Mouse (Mus musculus) NIH3T3 (cell line): ENCODE measurements around the gene Rad51b.

Experiments
- DNase-seq: peaks from one replicate; pipeline ENCODE4 v3.0.0-alpha.2; 2012; ENCODE audit warnings: low read depth

Rad51b gene

GRCm38 (mm10) chr12:79577525-79577924, 280.4 kb downstream of the Rad51b start:
- DNase-seq, result peak; percentile 75

- peak; percentile 51 for DNase-seq
These were observed 282.0 kb downstream of the Rad51b start for GRCm38 (mm10) chr12:79579018-79579585.

- peak; percentile 16 for DNase-seq
These were observed 282.8 kb downstream of the Rad51b start for GRCm38 (mm10) chr12:79579837-79580236.

DNA sequence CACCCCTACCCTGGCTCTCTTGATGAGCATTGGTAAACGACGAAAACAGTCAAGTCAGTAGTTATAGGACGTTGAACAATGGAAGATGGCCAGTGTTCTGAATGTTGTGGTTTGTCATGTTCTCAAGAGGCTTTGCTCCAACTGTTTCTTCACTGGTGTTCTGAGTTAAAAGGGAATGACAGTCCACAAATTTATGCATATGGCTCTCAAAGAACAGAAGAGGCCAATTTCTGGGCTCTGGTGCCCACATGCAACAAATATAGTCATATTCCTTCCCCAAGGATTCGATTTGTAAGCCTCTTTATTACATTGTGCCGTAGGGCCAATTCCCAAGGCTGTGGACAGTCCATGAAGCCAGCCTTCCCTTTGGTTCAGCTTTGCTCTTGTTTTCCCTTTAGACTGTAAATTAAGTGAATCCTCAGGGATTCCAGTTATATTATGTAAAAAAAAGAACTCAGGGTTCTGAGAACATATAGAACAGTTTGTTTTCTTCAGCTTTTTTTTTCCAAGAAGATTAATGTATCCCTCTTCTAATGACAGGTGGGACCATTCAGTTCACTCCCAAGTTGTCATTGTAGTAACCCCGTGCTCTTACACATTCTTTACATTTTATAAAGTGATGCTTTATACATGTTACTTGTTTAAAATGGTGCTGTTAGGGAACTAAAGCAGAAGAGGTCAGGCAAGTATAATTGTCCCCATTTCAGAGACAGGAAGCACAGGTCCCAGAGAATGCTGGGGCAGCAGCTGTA, 287.6 kb downstream of the Rad51b start:
- no peak for DNase-seq

- no peak for DNase-seq
These were observed 288.3 kb downstream of the Rad51b start for GRCm38 (mm10) chr12:79585336-79585735.

- DNase-seq, result no peak
These were observed 291.7 kb downstream of the Rad51b start for GRCm38 (mm10) chr12:79588831-79589230.

GRCm38 (mm10) chr12:79592206-79592605, 295.1 kb downstream of the Rad51b start:
- DNase-seq, result peak; percentile 16

DNA sequence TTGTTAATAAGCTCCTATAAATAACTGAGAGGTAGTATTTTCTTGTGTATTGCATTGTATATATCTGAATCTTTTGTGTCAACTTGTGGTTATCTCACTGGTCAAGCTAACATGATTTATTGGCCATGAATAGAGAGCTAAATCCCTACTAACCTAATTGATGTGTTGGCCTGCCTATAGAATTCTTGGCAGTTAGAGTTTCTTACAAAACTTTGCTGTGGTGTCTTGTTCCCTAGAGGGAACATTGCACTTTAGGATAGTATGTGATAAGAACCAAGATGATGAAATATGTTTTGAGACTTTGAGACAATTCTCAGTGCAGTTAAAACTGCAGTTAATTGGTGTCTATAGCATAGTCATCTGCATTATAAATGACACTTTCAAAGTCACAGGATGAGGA, 299.8 kb downstream of the Rad51b start:
- peak; percentile 74 for DNase-seq

DNA sequence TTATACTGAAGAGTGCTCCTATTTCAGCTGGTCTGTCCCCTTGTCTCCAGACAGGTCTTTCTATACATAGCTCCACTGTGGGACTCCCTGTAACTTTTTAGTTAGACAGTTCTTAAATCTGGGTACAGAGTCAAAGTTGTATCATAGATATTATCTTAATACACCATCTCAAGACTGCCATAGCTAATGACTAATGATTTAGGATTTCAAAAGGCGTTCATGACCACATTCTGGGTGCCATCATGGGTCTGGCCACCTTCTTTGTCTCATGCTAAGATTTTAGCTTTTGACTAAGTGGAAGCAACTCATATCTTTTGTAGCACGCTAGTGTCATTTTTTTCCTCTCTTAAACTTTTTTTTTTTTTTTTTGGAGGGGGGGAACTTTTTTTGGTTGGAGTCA, 300.3 kb downstream of the Rad51b start:
- DNase-seq, result peak; percentile 40

GRCm38 (mm10) chr12:79597786-79598185, 300.7 kb downstream of the Rad51b start:
- peak; percentile 49 for DNase-seq

DNA sequence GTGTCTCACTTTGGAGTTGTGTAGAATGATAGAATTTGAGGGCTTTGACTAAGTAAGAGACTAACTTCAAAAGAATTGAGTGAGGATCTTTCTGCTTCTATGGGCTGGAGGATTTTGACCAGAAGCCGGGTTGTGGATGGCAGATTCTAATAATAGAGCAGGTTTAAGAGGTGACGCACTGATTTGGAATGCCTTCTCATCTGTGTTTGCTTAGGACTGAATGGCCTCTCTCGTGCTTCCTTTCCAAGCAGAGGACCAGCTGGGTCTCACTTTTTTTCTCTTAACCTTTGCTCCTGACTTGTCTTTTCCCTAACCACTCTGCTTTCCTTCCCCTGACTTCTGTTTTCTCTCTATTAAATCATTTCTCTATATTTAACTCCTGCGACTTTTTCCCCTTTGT, 301.4 kb downstream of the Rad51b start:
- DNase-seq, result peak; percentile 90

GRCm38 (mm10) chr12:79598901-79599300, 301.8 kb downstream of the Rad51b start:
- no peak for DNase-seq

GRCm38 (mm10) chr12:79600149-79600769, 303.2 kb downstream of the Rad51b start:
- peak; percentile 98 for DNase-seq

DNA sequence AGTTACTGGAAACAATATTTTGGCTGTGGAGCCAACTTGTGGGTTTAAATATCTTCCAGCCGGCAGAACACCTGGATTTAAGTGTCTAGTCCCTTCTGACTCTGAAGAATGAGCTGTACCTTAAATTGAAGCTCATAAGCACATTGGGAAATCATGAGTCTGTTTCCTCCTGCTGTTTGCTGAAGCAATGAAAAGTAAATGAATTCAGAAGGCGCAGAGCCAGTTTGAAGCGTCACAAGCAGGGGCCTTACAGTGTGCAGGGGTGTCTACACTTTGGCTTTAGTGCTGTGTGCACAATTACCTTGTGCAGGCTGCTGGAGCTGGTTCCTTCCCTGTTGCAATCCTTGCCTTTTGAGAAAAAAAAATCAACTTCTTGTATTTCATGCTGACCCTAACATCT, 305.6 kb downstream of the Rad51b start:
- no peak for DNase-seq

DNA sequence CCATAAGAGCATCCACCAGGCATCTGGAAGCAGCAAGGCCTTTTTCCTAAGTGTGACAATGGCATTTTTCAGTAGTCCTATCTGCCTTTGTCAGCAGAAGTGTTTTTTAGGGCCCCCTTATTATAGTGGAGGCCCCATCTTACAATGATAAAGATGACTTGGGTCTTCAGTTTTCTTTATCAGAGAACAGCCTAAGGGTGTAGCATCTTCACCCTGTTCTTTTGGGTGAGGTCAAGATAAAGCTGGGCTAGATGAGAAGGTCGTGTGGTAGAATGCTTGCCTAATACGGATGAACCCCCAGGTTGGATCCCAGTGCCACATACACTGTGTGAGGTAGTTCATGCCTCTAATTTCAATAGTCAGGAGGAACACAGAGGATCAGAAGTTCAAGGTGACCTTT, 307.8 kb downstream of the Rad51b start:
- DNase-seq, result no peak

DNA sequence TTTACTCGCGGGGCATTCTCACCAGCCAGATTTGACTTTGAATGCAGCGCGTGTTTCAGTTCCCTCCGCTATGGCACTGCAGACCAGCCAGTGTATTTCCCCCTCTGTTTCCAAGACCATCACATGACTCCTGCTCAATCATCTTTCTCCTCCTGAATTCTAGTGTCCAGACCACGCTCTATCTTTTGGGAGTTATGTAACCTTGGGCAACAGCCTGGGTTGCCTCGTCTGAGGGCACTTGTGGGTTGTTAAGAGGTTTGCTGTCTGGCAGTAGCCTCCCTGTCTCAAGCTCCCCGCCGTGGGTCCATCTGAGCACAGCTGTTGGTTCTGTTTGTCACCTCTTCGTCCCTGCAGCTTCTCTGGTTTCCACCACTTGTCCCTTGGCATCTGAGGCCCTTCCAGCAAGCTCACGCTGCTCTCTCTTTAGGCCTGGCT, 309.1 kb downstream of the Rad51b start:
- DNase-seq, result no peak

GRCm38 (mm10) chr12:79609399-79610010, 312.4 kb downstream of the Rad51b start:
- DNase-seq, result no peak

GRCm38 (mm10) chr12:79610511-79611103, 313.5 kb downstream of the Rad51b start:
- DNase-seq, result no peak

- no peak for DNase-seq
These were observed 314.6 kb downstream of the Rad51b start for GRCm38 (mm10) chr12:79611665-79612064.

GRCm38 (mm10) chr12:79612334-79613060, 315.4 kb downstream of the Rad51b start:
- DNase-seq, result peak; percentile 98

DNA sequence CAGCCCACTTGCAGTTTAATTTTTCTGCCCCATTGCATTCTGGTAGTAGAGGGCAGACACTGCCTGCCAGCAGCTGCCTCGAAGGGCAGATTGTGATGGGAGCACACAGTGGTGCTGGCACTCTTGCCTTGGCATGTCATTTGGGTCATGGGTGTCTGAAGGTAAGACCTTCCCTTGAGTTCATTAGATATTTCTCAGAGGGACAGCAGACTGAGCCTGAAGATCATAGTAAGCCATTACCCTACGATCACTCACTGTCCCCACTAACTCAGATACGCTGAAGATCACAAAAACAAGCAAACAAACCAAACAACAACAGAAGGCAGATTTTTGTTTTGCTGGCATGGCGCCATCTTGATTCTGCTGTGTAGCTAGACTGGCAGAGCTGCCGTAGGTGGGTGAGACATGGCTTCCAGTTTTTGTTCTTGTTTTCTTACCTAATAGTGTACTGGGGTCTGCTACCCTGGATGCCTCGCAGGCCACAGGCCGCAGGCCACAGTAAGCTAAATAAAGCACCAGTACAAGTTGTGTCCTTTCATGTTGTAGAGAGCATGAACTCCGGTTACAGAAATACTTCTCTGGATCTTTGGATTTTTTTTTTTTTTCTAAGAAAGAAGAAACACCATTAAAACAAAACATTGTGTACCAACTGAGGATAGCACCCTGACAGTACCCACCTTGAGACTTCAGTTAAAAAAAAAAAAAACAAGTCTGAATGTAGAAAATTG, 316.1 kb downstream of the Rad51b start:
- no peak for DNase-seq
